Mouse (Mus musculus): ENCODE results near the gene Tiam2.

DNA sequence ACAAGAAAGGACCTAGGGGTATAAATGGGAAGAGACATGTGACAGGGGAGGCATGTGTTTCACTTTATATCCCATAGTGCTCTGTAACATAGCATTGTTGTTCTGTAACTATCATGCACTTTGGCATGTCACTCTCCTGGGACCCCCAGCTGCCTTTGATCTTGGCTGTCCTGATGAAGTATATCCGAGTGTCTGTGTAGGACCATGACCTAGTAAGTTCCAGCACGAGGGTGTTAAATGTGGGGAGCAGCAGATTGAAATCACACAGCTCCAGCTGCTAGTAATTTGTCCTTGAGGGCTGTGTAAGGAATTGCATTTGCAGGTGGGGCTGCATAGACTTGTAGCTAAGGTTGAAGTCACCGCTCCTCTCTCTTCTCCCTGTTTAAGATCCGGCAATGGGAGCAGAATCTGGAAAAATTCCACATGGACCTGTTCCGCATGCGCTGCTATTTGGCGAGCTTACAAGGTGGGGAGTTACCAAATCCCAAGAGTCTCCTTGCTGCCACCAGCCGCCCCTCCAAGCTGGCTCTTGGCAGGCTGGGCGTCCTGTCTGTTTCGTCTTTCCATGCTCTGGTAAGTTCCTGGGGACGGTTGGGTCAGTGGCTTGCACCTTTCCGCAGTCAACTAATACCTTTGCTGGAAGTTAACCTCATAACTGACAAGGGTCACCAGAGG is 110.6 kb downstream of the Tiam2 start:
- TF ChIP-seq POLR2A (IDR thresholded peaks at IDR 0.05; ENCODE audit: low read depth, low read length): no peak
- no peak for TF ChIP-seq CTCF (conservative IDR thresholded peaks at IDR 0.05; ENCODE audit: insufficient read depth, insufficient read length, low read depth, low read length)

Data from kidney, adult 2 months (tissue).